Mouse (Mus musculus): Measurements from ENCODE around the gene Ift172. TPM values are rescaled to one million over a fixed set of nuclear protein-coding genes. Genes with fewer than 3 reads are reported as not detected.

Gene Ift172
- total and polyA plus RNA-seq, 2 experiments: 11.7 to 17.8 TPM

GRCm38 (mm10) chr5:31255971-31256370 is 34.9 kb downstream of the Ift172 start:
- Histone ChIP-seq H3K79me2 (ENCODE audit: control insufficient read depth, insufficient read depth, low read length) (no peaks in the 10 kb centered on the region), H3K4me1 (ENCODE audit: control insufficient read depth, insufficient read depth, low read length) (peaks cover 2% of the 10 kb centered on the region), H3K9ac (ENCODE audit: low read depth, low read length) (no peak overlapping the region), H3K36me3 (ENCODE audit: control insufficient read depth, insufficient read depth, low read length) (peaks cover 1% of the 10 kb centered on the region; the same call in 1 of the 2 replicates), H3K27ac (replicated peaks; ENCODE audit: insufficient read depth, low read depth, low read length) (no peak overlapping the region), H3K4me3 (ENCODE audit: insufficient read depth, low read depth, low read length) (no peak overlapping the region), H3K27me3 (ENCODE audit: control insufficient read depth, insufficient read depth, low read length) (no peaks in the 10 kb centered on the region)
- WGBS: 68% methylated on average over 2 of the region's 2 CpGs
- no peak for DNase-seq (ENCODE audit: extremely low read depth, low read depth, low spot score)
- no peak for TF ChIP-seq CTCF (IDR thresholded peaks at IDR 0.05; ENCODE audit: low read depth, low read length)
- TF ChIP-seq POLR2A (IDR thresholded peaks at IDR 0.05; ENCODE audit: extremely low read depth, insufficient read depth, low read length): no peak

GRCm38 (mm10) chr5:31255381-31255780 is 35.5 kb downstream of the Ift172 start:
- Histone ChIP-seq H3K4me3 (ENCODE audit: insufficient read depth, low read depth, low read length) (no peak overlapping the region), H3K4me1 (ENCODE audit: control insufficient read depth, insufficient read depth, low read length) (peaks cover 2% of the 10 kb centered on the region), H3K36me3 (ENCODE audit: control insufficient read depth, insufficient read depth, low read length) (peaks cover 7% of the 10 kb centered on the region; the same call in 1 of the 2 replicates), H3K27ac (replicated peaks; ENCODE audit: insufficient read depth, low read depth, low read length) (no peak overlapping the region), H3K79me2 (ENCODE audit: control insufficient read depth, insufficient read depth, low read length) (no peaks in the 10 kb centered on the region), H3K27me3 (ENCODE audit: control insufficient read depth, insufficient read depth, low read length) (no peaks in the 10 kb centered on the region), H3K9ac (ENCODE audit: low read depth, low read length) (no peak overlapping the region)
- WGBS: 96% methylated on average over 2 of the region's 2 CpGs
- DNase-seq (ENCODE audit: extremely low read depth, low read depth, low spot score): no peak
- no peak for TF ChIP-seq POLR2A (IDR thresholded peaks at IDR 0.05; ENCODE audit: extremely low read depth, insufficient read depth, low read length)
- TF ChIP-seq CTCF (IDR thresholded peaks at IDR 0.05; ENCODE audit: low read depth, low read length): no peak

DNA sequence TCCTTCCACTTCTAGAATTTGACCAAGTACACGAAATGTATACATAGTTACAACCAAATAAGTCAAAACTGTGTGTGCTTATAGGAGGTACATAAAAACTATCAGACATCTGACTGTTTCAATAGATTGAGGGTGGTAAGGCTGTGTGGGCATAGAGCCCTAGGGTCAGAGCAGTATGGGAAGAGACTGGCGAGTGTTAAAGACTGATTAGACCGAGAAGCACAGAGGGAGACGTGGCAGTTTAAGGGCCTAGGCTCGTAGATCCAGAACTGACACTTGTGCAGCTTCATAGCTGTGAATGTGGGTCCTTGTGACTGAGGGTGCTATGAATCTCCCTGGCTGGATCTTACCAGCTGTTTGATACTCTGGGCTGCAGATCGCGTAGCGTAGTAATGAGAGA is 36.0 kb downstream of the Ift172 start:
- whole genome bisulfite sequencing: 92% methylated on average over 8 of the region's 8 CpGs
- no peaks in the 10 kb centered on the region for H3K27me3 ChIP-seq (ENCODE audit: control insufficient read depth, insufficient read depth, low read length)
- H3K36me3 ChIP-seq (ENCODE audit: control insufficient read depth, insufficient read depth, low read length): peaks cover 11% of the 10 kb centered on the region
- no peaks in the 10 kb centered on the region for H3K79me2 ChIP-seq (ENCODE audit: control insufficient read depth, insufficient read depth, low read length)
- TF ChIP-seq POLR2A (IDR thresholded peaks at IDR 0.05; ENCODE audit: extremely low read depth, insufficient read depth, low read length): no peak
- TF ChIP-seq CTCF (IDR thresholded peaks at IDR 0.05; ENCODE audit: low read depth, low read length): no peak
- no peak overlapping the region for H3K27ac ChIP-seq (replicated peaks; ENCODE audit: insufficient read depth, low read depth, low read length)
- peaks cover 2% of the 10 kb centered on the region for H3K4me1 ChIP-seq (ENCODE audit: control insufficient read depth, insufficient read depth, low read length)
- H3K4me3 ChIP-seq (ENCODE audit: insufficient read depth, low read depth, low read length): no peak overlapping the region
- DNase-seq (ENCODE audit: extremely low read depth, low read depth, low spot score): no peak
- no peak overlapping the region for H3K9ac ChIP-seq (ENCODE audit: low read depth, low read length)

GRCm38 (mm10) chr5:31254452-31254851 is 36.5 kb downstream of the Ift172 start:
- Histone ChIP-seq H3K27ac (replicated peaks; ENCODE audit: insufficient read depth, low read depth, low read length) (no peak overlapping the region), H3K4me3 (ENCODE audit: insufficient read depth, low read depth, low read length) (no peak overlapping the region), H3K27me3 (ENCODE audit: control insufficient read depth, insufficient read depth, low read length) (no peaks in the 10 kb centered on the region), H3K4me1 (ENCODE audit: control insufficient read depth, insufficient read depth, low read length) (peaks cover 2% of the 10 kb centered on the region), H3K79me2 (ENCODE audit: control insufficient read depth, insufficient read depth, low read length) (no peaks in the 10 kb centered on the region), H3K9ac (ENCODE audit: low read depth, low read length) (no peak overlapping the region), H3K36me3 (ENCODE audit: control insufficient read depth, insufficient read depth, low read length) (peaks cover 16% of the 10 kb centered on the region)
- WGBS: 74% methylated on average over 7 of the region's 7 CpGs
- no peak for DNase-seq (ENCODE audit: extremely low read depth, low read depth, low spot score)
- no peak for TF ChIP-seq POLR2A (IDR thresholded peaks at IDR 0.05; ENCODE audit: extremely low read depth, insufficient read depth, low read length)
- no peak for TF ChIP-seq CTCF (IDR thresholded peaks at IDR 0.05; ENCODE audit: low read depth, low read length)

DNA sequence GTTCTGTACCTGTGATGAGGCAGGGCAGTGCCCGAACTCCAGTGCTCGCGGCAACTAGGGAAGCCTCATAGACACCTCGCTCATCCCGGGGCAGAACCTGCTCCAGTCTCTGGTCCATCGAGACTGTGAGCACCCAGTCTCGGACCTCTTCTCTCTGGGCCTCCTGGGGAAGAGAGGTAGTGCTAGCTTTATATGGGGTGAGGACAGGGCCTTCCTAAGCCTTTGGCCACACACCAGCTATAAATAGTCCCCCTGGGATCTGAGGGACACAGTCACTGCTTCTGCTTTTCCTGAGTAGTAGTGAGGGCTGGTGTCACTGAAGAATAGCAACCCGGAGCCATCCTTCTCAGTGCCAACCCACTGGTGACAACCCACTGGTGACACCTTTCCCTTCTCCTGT is 37.1 kb downstream of the Ift172 start:
- peaks cover 21% of the 10 kb centered on the region for H3K36me3 ChIP-seq (ENCODE audit: control insufficient read depth, insufficient read depth, low read length)
- peaks cover 2% of the 10 kb centered on the region for H3K4me1 ChIP-seq (ENCODE audit: control insufficient read depth, insufficient read depth, low read length)
- 93% methylated on average over 8 of the region's 8 CpGs for WGBS
- no peak overlapping the region for H3K27ac ChIP-seq (replicated peaks; ENCODE audit: insufficient read depth, low read depth, low read length)
- DNase-seq (ENCODE audit: extremely low read depth, low read depth, low spot score): no peak
- no peaks in the 10 kb centered on the region for H3K27me3 ChIP-seq (ENCODE audit: control insufficient read depth, insufficient read depth, low read length)
- H3K79me2 ChIP-seq (ENCODE audit: control insufficient read depth, insufficient read depth, low read length): no peaks in the 10 kb centered on the region
- TF ChIP-seq POLR2A (IDR thresholded peaks at IDR 0.05; ENCODE audit: extremely low read depth, insufficient read depth, low read length) (no peak), CTCF (IDR thresholded peaks at IDR 0.05; ENCODE audit: low read depth, low read length) (no peak)
- no peak overlapping the region for H3K4me3 ChIP-seq (ENCODE audit: insufficient read depth, low read depth, low read length)
- no peak overlapping the region for H3K9ac ChIP-seq (ENCODE audit: low read depth, low read length)

DNA sequence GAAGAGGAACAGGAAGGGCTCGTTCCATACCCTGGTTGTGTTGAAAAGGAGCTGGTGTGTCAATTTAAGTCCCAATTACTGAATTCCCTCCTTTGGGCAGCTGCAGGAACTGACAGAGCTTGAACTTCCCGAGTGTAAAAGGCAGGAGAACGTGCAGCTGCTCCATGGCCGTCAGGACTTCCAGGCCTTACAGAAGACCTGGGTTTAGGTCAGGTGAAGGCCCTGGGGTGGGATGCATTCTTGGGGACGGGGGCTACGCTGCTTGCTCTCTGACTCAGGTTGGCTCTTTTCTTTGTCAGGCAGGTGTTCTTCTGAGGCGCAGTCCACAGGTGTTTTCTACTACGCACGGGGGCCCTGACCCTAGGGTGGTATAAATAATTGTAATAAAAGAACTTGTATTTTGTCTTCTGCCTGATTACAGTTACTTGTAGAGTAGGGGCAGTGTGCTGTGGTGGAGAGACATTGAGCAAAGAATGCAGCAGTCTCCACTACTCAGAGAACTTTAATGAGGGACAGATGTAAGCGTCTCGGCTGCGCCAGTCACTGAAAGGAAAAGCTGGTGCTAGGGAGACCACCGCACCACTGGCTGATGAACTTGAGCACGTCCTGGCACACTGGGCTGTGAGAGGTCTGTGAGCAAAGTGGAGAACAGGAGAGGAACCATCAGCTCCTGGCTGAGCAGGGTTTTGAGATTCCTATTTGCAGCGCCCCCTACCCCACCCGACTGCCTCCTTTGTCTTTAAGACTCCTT is 37.9 kb downstream of the Ift172 start:
- no peak overlapping the region for H3K27ac ChIP-seq (replicated peaks; ENCODE audit: insufficient read depth, low read depth, low read length)
- H3K4me1 ChIP-seq (ENCODE audit: control insufficient read depth, insufficient read depth, low read length): peaks cover 2% of the 10 kb centered on the region
- TF ChIP-seq POLR2A (IDR thresholded peaks at IDR 0.05; ENCODE audit: extremely low read depth, insufficient read depth, low read length): no peak
- no peak for TF ChIP-seq CTCF (IDR thresholded peaks at IDR 0.05; ENCODE audit: low read depth, low read length)
- H3K27me3 ChIP-seq (ENCODE audit: control insufficient read depth, insufficient read depth, low read length): no peaks in the 10 kb centered on the region
- H3K36me3 ChIP-seq (ENCODE audit: control insufficient read depth, insufficient read depth, low read length): peaks cover 29% of the 10 kb centered on the region
- no peak overlapping the region for H3K9ac ChIP-seq (ENCODE audit: low read depth, low read length)
- WGBS: 93% methylated on average over 16 of the region's 16 CpGs
- H3K79me2 ChIP-seq (ENCODE audit: control insufficient read depth, insufficient read depth, low read length): no peaks in the 10 kb centered on the region
- no peak overlapping the region for H3K4me3 ChIP-seq (ENCODE audit: insufficient read depth, low read depth, low read length)
- DNase-seq (ENCODE audit: extremely low read depth, low read depth, low spot score): no peak

Measured in liver, adult 2 months (tissue).